Mouse (Mus musculus): ENCODE measurements around the gene Dmc1.

Dmc1 gene

DNA sequence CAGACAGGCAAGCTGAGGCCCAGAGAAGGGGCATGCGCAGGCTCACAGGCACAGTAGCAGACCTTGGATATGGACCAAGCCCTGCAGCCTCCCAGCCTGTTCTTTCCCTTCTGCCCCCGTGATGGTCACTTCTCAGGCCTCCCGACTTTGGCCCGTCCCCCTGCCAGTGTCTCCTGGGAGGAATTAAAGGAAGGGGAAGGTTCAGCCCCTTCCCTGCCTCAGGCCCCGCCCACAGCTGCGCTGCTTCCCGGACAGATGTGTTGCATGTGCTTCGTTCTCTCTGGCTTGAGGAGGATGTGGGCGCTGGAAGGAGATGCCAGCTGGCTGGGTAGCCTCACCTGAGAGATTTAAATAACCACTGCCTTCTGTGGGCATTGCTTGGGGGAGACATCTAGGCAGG is 91.0 kb downstream of the Dmc1 start:
- CTCF ChIA-PET: no interaction called here

DNA sequence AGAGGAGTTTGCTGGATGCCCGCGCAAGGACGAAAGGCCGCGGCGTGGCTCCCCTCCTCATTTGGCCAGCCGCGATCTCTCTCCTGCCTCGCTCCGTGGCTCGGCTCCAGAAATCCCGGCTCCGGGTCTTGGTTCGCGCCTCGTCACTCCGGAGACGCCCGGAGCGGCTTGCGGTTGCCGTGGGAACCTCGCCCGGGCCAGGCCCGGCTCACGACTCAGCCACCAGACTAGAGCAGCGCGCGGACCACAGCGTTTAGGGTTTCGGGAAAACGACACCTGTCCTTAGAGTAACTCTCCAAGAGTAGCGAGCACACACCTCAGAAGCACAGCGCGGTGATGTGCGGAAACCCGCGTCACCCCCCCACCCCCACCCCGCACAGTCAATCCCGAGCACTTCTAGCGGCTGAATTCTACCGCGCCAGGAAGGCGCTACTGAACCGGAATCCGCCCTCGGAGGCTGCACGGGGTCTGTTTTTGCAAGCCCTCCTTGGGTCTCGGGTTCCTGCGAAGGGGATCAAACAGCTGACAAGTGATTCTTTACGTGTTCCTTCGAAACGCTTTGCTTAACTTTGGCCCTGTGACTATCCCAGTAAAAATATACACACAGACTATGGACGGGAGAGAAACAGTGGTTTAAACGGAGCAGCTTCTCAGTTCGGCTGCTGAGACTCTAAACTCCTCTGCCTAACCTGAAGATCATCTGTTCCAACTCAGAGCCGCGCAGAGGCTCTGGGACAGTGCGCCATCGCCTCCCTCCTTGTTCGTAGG is 93.2 kb downstream of the Dmc1 start:
- CTCF ChIA-PET: no interaction called here
